Mouse (Mus musculus): ENCODE measurements at regions not wholly inside any gene's neighbourhood (a gene's known extent, or its start where the extent isn't known, plus 50 kb on each side); places are given as distances from the start of the nearest gene placed in this dataset.

DNA sequence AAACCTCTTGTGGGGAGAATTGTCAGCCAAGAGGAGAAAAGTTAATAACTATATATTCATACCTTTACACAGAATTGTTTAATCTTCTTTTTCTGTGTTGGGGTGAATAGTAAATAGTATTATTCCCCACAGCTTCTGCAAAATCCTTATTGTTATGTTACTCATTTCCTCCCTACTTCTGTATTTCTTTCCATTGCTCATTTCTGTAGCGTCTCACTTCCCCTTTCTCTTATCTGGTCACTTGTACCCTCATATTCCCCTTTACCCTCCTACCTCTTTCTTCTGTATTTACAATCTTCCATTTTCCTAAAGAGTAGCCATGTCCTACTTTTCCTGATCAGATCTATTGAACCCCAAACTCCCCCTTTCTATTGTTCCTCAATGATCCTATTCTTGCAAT, 224.6 kb upstream of the Tle1 start:
- Histone ChIP-seq H3K27ac (ENCODE audit: low read depth, low read length) (no peak overlapping the region), H3K9ac (ENCODE audit: low read depth, low read length) (no peak overlapping the region), H3K36me3 (ENCODE audit: control insufficient read depth, insufficient read depth, low read length) (no peaks in the 10 kb centered on the region), H3K4me1 (ENCODE audit: control insufficient read depth, insufficient read depth, low read length) (no peaks in the 10 kb centered on the region), H3K27me3 (ENCODE audit: control insufficient read depth, insufficient read depth, low read length) (no peaks in the 10 kb centered on the region), H3K4me2 (replicated peaks; ENCODE audit: low read depth, low read length) (no peak overlapping the region), H3K4me3 (ENCODE audit: low read length) (no peak overlapping the region), H3K9me3 (ENCODE audit: control insufficient read depth, low read length) (no peaks in the 10 kb centered on the region)
- 92% methylated on average over 1 of the region's 1 CpGs for WGBS
- ATAC-seq (ENCODE audit: low FRiP score, low TSS enrichment), result no peak

DNA sequence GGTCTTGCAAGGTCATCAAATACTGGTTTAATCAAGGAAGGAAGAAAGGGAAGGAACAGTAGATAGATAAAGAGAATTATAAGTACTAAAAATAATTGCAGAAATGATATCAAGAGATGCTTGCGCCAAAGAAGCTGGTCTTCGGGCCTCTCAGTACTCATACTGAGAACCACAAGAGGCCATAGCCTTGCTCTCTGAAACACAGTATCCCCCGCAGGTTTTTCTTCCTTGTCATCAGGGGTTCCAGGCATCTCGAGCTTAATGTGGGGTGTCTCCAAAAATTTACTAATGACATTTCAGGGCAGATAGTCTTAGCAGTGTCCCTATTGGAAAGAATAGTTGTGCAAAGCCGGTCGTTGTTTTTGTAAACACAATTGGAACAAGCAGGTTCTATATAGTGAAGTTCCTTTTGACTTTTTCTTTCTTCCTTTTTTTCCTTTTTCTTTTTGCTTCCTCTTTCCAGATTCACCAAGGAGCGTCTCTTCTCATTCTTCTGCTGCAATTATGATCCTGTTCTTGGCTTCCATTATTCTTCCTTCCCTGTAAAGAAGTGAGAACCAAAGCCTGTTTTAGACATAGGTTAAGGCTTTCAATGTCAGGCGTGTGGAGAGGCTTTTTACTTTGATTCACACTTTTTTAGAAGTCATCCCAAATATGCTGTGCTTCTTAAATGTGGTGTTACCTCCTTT, 211.5 kb upstream of the Tle1 start:
- Histone ChIP-seq H3K9ac (ENCODE audit: low read depth, low read length) (no peak overlapping the region), H3K9me3 (ENCODE audit: control insufficient read depth, low read length) (no peaks in the 10 kb centered on the region), H3K36me3 (ENCODE audit: control insufficient read depth, insufficient read depth, low read length) (no peaks in the 10 kb centered on the region), H3K4me3 (ENCODE audit: low read length) (no peak overlapping the region), H3K4me1 (ENCODE audit: control insufficient read depth, insufficient read depth, low read length) (no peaks in the 10 kb centered on the region), H3K27ac (ENCODE audit: low read depth, low read length) (no peak overlapping the region), H3K27me3 (ENCODE audit: control insufficient read depth, insufficient read depth, low read length) (no peaks in the 10 kb centered on the region), H3K4me2 (replicated peaks; ENCODE audit: low read depth, low read length) (no peak overlapping the region)
- 90% methylated on average over 8 of the region's 8 CpGs for WGBS
- ATAC-seq (ENCODE audit: low FRiP score, low TSS enrichment), result no peak

DNA sequence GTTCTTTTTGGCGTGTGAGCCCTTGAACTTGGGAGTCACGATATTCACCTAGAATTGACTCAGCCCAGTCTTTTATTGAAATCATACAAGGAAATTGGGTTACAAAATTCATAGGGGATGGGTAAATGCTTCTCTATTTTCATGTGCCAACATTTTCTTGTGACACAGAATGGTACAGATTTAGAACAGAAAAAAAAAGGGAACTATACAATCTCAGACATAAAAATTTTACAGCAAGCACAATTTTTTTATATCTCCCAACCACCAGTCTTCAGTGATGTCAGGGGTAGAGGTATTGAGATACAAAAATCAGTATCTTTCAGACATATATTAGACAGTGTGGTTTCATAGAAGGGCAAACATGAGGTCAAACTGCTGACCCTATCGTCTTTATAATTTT, 210.6 kb upstream of the Tle1 start:
- Histone ChIP-seq H3K27me3 (ENCODE audit: control insufficient read depth, insufficient read depth, low read length) (no peaks in the 10 kb centered on the region), H3K9me3 (ENCODE audit: control insufficient read depth, low read length) (no peaks in the 10 kb centered on the region), H3K36me3 (ENCODE audit: control insufficient read depth, insufficient read depth, low read length) (no peaks in the 10 kb centered on the region), H3K4me1 (ENCODE audit: control insufficient read depth, insufficient read depth, low read length) (no peaks in the 10 kb centered on the region), H3K27ac (ENCODE audit: low read depth, low read length) (no peak overlapping the region), H3K4me3 (ENCODE audit: low read length) (no peak overlapping the region), H3K9ac (ENCODE audit: low read depth, low read length) (no peak overlapping the region), H3K4me2 (replicated peaks; ENCODE audit: low read depth, low read length) (no peak overlapping the region)
- no peak for ATAC-seq (ENCODE audit: low FRiP score, low TSS enrichment)
- 93% methylated on average over 3 of the region's 3 CpGs for WGBS

DNA sequence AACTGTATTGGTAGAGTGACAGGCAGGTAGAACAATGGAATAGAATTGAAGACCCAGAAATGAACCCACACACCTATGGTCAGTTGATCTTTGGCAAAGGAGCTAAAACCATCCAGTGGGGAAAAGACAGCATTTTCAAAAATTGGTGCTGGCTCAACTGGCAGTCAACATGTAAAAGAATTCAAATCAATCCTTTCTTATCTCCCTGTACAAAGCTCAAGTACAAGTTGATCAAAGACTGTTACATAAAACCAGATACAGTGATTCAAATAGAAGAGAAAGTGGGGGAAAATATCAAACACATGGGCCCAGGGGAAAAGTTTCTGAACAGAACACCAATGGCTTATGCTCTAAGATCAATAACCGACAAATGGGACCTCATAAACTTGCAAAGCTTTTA, 200.0 kb upstream of the Tle1 start:
- Histone ChIP-seq H3K4me1 (ENCODE audit: control insufficient read depth, insufficient read depth, low read length) (no peaks in the 10 kb centered on the region), H3K9ac (ENCODE audit: low read depth, low read length) (no peak overlapping the region), H3K27me3 (ENCODE audit: control insufficient read depth, insufficient read depth, low read length) (no peaks in the 10 kb centered on the region), H3K27ac (ENCODE audit: low read depth, low read length) (no peak overlapping the region), H3K36me3 (ENCODE audit: control insufficient read depth, insufficient read depth, low read length) (no peaks in the 10 kb centered on the region), H3K9me3 (ENCODE audit: control insufficient read depth, low read length) (no peaks in the 10 kb centered on the region), H3K4me3 (ENCODE audit: low read length) (no peak overlapping the region), H3K4me2 (replicated peaks; ENCODE audit: low read depth, low read length) (no peak overlapping the region)
- WGBS, result 93% methylated on average over 1 of the region's 1 CpGs
- ATAC-seq (ENCODE audit: low FRiP score, low TSS enrichment), result no peak

DNA sequence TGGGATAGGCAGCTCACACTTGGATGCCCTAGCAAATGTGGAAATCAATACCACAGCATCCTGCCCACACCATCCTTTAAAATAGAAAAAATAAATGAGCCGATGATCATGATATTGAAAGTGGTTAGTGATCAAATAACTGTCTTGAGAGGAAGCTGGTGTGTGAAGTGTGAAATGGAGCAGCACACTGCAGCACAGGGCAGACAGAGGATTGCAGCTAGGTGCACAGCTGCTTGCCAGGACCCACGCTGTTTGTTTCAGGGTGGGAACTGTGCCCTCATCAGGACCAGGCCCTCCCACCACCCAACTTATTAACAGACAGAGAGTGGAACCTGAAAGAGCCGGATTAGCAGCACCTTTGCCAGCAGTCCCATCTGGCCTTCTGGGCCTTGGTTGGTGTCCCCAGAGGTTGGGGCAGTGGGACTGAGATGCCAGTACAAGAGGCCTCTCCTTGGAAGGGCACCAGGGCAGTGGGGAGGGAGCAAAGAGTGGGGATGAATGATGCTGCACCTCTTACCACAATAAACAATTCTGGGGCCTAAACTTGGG, 191.2 kb upstream of the Tle1 start:
- no peak overlapping the region for H3K4me2 ChIP-seq (replicated peaks; ENCODE audit: low read depth, low read length)

DNA sequence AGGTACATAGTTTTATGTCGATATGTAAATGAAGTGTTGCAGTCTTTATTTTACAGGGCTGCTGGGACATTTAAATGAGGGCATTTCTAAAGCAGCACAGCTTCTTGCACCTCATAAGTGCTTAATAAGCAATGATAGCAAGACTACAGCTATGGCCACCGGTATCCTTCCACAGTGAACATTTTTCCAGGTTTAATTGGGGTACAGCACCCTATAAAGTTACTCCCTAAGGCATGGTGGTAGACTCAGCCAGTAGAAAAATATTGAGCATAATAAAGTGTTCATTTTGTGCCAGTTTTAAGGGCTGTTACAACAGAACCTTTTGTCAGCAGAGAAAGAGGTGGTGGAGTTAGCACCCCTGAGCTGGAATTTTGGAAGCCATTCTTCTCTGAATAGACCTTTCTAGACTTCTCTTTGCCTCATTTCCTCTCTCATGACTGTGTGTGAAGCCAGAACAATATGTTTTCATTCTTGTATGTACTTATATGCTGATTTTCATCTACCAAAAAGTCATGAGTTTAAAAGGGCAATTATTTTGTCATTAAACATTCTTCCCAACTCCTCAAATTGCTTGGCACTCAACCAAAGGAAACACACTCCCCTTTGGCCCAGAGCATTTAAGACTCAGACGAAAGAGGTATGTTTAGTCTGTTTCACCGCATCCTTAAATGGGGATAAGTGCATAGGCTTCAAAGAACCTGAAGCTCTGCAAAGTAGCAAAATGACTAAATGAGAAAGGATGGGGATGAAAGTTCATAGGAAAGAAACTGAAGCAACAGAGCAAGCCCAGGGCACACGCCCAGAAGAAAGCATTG, 189.3 kb upstream of the Tle1 start:
- no peaks in the 10 kb centered on the region for H3K9me3 ChIP-seq (ENCODE audit: control insufficient read depth, low read length)
- peak; percentile 46; the same call in 1 of the 2 replicates for ATAC-seq (ENCODE audit: low FRiP score, low TSS enrichment)

More for the DNA sequence above, 191.2 kb upstream of the Tle1 start:
- no peak for ATAC-seq (ENCODE audit: low FRiP score, low TSS enrichment)
- 84% methylated on average over 3 of the region's 3 CpGs for WGBS
- no peaks in the 10 kb centered on the region for H3K36me3 ChIP-seq (ENCODE audit: control insufficient read depth, insufficient read depth, low read length)
- H3K27ac ChIP-seq (ENCODE audit: low read depth, low read length), result no peak overlapping the region
- H3K4me3 ChIP-seq (ENCODE audit: low read length), result no peak overlapping the region
- no peaks in the 10 kb centered on the region for H3K9me3 ChIP-seq (ENCODE audit: control insufficient read depth, low read length)
- no peaks in the 10 kb centered on the region for H3K4me1 ChIP-seq (ENCODE audit: control insufficient read depth, insufficient read depth, low read length)
- H3K9ac ChIP-seq (ENCODE audit: low read depth, low read length), result no peak overlapping the region
- no peaks in the 10 kb centered on the region for H3K27me3 ChIP-seq (ENCODE audit: control insufficient read depth, insufficient read depth, low read length)

DNA sequence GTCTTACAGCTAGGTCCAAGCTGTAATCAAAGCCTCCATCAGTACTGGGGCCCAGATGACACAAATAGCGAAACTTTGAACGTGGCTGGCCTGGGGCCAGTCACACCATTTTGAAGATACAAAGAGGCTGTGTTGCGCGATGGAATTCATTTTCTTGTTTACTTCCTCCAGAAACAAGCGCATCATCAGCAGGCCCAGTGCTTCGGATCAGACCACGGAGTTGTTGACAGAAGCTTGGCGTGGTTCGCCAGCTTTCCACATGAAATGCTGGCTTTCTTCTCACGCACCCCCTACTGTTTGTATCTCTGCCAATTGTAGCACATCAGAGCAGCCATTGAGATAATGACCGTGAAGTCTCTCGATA, 184.2 kb upstream of the Tle1 start:
- H3K9me3 ChIP-seq (ENCODE audit: control insufficient read depth, low read length), result no peaks in the 10 kb centered on the region
- 0 out of 2 replicates have a peak, but pooled peaks cover 3% of the 10 kb centered on the region for H3K4me1 ChIP-seq (ENCODE audit: control insufficient read depth, insufficient read depth, low read length)
- H3K27ac ChIP-seq (ENCODE audit: low read depth, low read length), result no peak overlapping the region
- no peak overlapping the region for H3K9ac ChIP-seq (ENCODE audit: low read depth, low read length)
- H3K36me3 ChIP-seq (ENCODE audit: control insufficient read depth, insufficient read depth, low read length), result no peaks in the 10 kb centered on the region
- H3K27me3 ChIP-seq (ENCODE audit: control insufficient read depth, insufficient read depth, low read length), result no peaks in the 10 kb centered on the region
- no peak for ATAC-seq (ENCODE audit: low FRiP score, low TSS enrichment)
- 76% methylated on average over 12 of the region's 12 CpGs for WGBS
- H3K4me2 ChIP-seq (replicated peaks; ENCODE audit: low read depth, low read length), result no peak overlapping the region
- H3K4me3 ChIP-seq (ENCODE audit: low read length), result no peak overlapping the region

More for the DNA sequence above, 189.3 kb upstream of the Tle1 start:
- Histone ChIP-seq H3K4me3 (ENCODE audit: low read length) (no peak overlapping the region), H3K4me2 (replicated peaks; ENCODE audit: low read depth, low read length) (no peak overlapping the region), H3K36me3 (ENCODE audit: control insufficient read depth, insufficient read depth, low read length) (no peaks in the 10 kb centered on the region), H3K9ac (ENCODE audit: low read depth, low read length) (no peak overlapping the region), H3K27ac (ENCODE audit: low read depth, low read length) (no peak overlapping the region), H3K4me1 (ENCODE audit: control insufficient read depth, insufficient read depth, low read length) (no peaks in the 10 kb centered on the region), H3K27me3 (ENCODE audit: control insufficient read depth, insufficient read depth, low read length) (no peaks in the 10 kb centered on the region)
- 65% methylated on average over 5 of the region's 5 CpGs for WGBS

DNA sequence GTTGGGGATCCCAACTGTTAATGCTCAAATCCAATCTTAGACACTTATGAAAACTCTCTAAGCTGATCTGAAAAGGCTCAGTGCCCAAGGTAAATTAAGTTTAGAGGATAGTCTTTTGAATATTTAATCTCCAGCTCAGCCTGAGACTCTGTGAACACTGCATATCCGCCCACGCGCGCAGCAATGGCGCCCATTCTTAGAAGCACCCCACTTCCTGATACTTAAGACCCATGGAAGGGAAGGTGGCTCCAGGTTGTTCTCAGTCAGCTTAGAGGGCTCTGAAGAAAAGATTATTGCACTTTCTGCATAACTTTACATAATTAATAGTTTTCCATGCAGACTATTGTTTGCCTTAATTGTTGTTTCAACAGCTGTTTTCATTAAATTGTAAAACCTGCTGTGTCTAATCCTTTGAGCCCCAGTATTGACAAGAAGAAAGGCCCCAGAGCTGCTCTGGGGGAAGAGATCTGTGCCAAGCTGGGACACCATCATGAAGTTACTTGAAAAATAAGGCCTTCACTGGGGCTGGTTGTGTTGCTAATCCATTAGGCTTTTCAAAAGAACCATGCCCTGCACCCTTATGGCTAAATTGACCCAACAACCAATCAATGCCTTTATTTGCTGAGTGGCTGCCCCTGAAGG, 183.7 kb upstream of the Tle1 start:
- Histone ChIP-seq H3K9me3 (ENCODE audit: control insufficient read depth, low read length) (no peaks in the 10 kb centered on the region), H3K9ac (ENCODE audit: low read depth, low read length) (no peak overlapping the region), H3K4me2 (replicated peaks; ENCODE audit: low read depth, low read length) (no peak overlapping the region), H3K4me1 (ENCODE audit: control insufficient read depth, insufficient read depth, low read length) (0 out of 2 replicates have a peak, but pooled peaks cover 3% of the 10 kb centered on the region), H3K27me3 (ENCODE audit: control insufficient read depth, insufficient read depth, low read length) (no peaks in the 10 kb centered on the region), H3K27ac (ENCODE audit: low read depth, low read length) (no peak overlapping the region), H3K36me3 (ENCODE audit: control insufficient read depth, insufficient read depth, low read length) (no peaks in the 10 kb centered on the region), H3K4me3 (ENCODE audit: low read length) (no peak overlapping the region)
- no peak for ATAC-seq (ENCODE audit: low FRiP score, low TSS enrichment)
- WGBS, result 94% methylated on average over 5 of the region's 5 CpGs

DNA sequence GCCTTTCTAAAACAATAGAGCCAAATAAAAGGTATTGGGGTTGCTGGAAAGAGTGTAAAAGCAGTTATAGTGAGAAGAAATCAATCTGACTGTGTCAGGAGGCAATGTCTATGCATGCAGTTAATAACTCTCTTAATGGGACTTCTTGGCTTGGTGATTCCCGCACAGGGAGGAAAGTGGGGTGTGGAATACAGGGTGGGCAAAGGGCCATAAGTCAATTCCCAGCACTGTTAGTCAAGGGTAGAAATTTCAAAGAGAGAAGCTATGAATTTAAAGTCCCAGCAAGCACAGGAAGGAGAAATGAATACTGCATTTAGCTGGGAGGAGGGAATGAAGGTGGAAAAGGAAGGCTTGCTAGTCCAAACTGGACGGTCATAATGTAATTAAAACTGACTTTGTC, 183.0 kb upstream of the Tle1 start:
- ATAC-seq (ENCODE audit: low FRiP score, low TSS enrichment), result no peak
- H3K4me3 ChIP-seq (ENCODE audit: low read length), result no peak overlapping the region
- 50% methylated on average over 2 of the region's 2 CpGs for WGBS

More for the DNA sequence above, 183.0 kb upstream of the Tle1 start:
- no peak overlapping the region for H3K4me2 ChIP-seq (replicated peaks; ENCODE audit: low read depth, low read length)
- no peaks in the 10 kb centered on the region for H3K27me3 ChIP-seq (ENCODE audit: control insufficient read depth, insufficient read depth, low read length)
- H3K9me3 ChIP-seq (ENCODE audit: control insufficient read depth, low read length), result no peaks in the 10 kb centered on the region
- no peak overlapping the region for H3K27ac ChIP-seq (ENCODE audit: low read depth, low read length)
- no peak overlapping the region for H3K9ac ChIP-seq (ENCODE audit: low read depth, low read length)
- H3K4me1 ChIP-seq (ENCODE audit: control insufficient read depth, insufficient read depth, low read length), result peaks cover 3% of the 10 kb centered on the region; the same call in 1 of the 2 replicates
- H3K36me3 ChIP-seq (ENCODE audit: control insufficient read depth, insufficient read depth, low read length), result no peaks in the 10 kb centered on the region

Measured in kidney, embryonic 14.5 days (tissue).